Comparison of ENCODE assay signal across 28 mouse cellular contexts in genomic region chr1:132885701-132886100, GRCm38 (mm10). TPM values are rescaled to one million over a fixed set of nuclear protein-coding genes. Genes with fewer than 3 reads are reported as not detected.
DNase-seq lines count a peak whose midpoint lies in the region; ATAC-seq and TF ChIP-seq lines count a peak whose summit lies in the region.
"Had no signal": no experiment of that assay in that cellular context is flagged by ENCODE, and none has a peak within 500 bp of the region (broad histone marks: within the 10 kb centered on the region; RNA-seq: fewer than 3 reads in every experiment).

No protein-coding gene starts in this region.

- no peak for ATAC-seq in forebrain, embryonic 16.5 days
- no peak for ATAC-seq in midbrain, postnatal 0 days (ENCODE audit: low FRiP score)
- ATAC-seq: forebrain, postnatal 0 days; inflammation-experienced regulatory T-cells, adult 6 months; liver, postnatal 0 days; lung, postnatal 0 days had no signal

- no peak overlapping the region; the same call in 1 of the 2 replicates for H3K9ac ChIP-seq in forebrain, embryonic 16.5 days (replicated peaks; ENCODE audit: low read depth, low read length)
- H3K9ac ChIP-seq in midbrain, postnatal 0 days (replicated peaks; ENCODE audit: low read length, poor library complexity, severe bottlenecking) = no peak overlapping the region
- H3K9ac ChIP-seq: forebrain, postnatal 0 days; heart, embryonic 12.5 days; limb, embryonic 12.5 days; liver, postnatal 0 days had no signal

- no peaks in the 10 kb centered on the region for H3K9me3 ChIP-seq in forebrain, embryonic 10.5 days
- H3K9me3 ChIP-seq in forebrain, embryonic 16.5 days (ENCODE audit: control insufficient read depth, low read length) = no peaks in the 10 kb centered on the region
- H3K9me3 ChIP-seq in midbrain, embryonic 10.5 days (replicated peaks) = no peaks in the 10 kb centered on the region
- no peaks in the 10 kb centered on the region for H3K9me3 ChIP-seq in midbrain, postnatal 0 days (ENCODE audit: low read length)
- H3K9me3 ChIP-seq: heart, embryonic 12.5 days; limb, embryonic 12.5 days had no signal

- H3K4me2 ChIP-seq in forebrain, embryonic 16.5 days (ENCODE audit: low read length) = no peak overlapping the region
- no peak overlapping the region for H3K4me2 ChIP-seq in midbrain, postnatal 0 days (ENCODE audit: low read depth, low read length, poor library complexity, severe bottlenecking)
- H3K4me2 ChIP-seq: heart, embryonic 12.5 days; limb, embryonic 12.5 days; liver, embryonic 11.5 days had no signal

- H3K27me3 ChIP-seq in forebrain, embryonic 10.5 days (ENCODE audit: poor library complexity, severe bottlenecking) = peaks cover 50% of the 10 kb centered on the region
- no peaks in the 10 kb centered on the region for H3K27me3 ChIP-seq in forebrain, embryonic 16.5 days (replicated peaks; ENCODE audit: control insufficient read depth, insufficient read depth, low read length)
- H3K27me3 ChIP-seq in midbrain, embryonic 10.5 days (ENCODE audit: low read depth, poor library complexity, severe bottlenecking) = peaks cover 47% of the 10 kb centered on the region
- no peaks in the 10 kb centered on the region for H3K27me3 ChIP-seq in midbrain, postnatal 0 days (ENCODE audit: insufficient read depth, low read length)

- no peak overlapping the region for H3K4me3 ChIP-seq in forebrain, embryonic 10.5 days
- no peak overlapping the region for H3K4me3 ChIP-seq in forebrain, embryonic 16.5 days (replicated peaks; ENCODE audit: low read length)
- no peak overlapping the region for H3K4me3 ChIP-seq in midbrain, embryonic 10.5 days
- H3K4me3 ChIP-seq in midbrain, postnatal 0 days (ENCODE audit: low read depth, low read length) = no peak overlapping the region
- H3K4me3 ChIP-seq: heart, embryonic 12.5 days; limb, embryonic 12.5 days had no signal

- no peaks in the 10 kb centered on the region for H3K36me3 ChIP-seq in forebrain, embryonic 10.5 days (replicated peaks)
- H3K36me3 ChIP-seq in forebrain, embryonic 16.5 days (ENCODE audit: control insufficient read depth, insufficient read depth) = no peaks in the 10 kb centered on the region
- no peaks in the 10 kb centered on the region for H3K36me3 ChIP-seq in midbrain, embryonic 10.5 days
- H3K36me3 ChIP-seq in midbrain, postnatal 0 days (ENCODE audit: insufficient read depth, low read length) = peaks cover 7% of the 10 kb centered on the region; the same call in 1 of the 2 replicates
- H3K36me3 ChIP-seq: heart, embryonic 12.5 days; limb, embryonic 12.5 days had no signal

- DNase-seq in forebrain, embryonic 10.5 days (ENCODE audit: extremely low spot score, low spot score) = no peak
- DNase-seq in midbrain, embryonic 10.5 days (ENCODE audit: low spot score) = no peak
- no peak for DNase-seq in midbrain, postnatal 0 days (ENCODE audit: low spot score)
- DNase-seq in testis, postnatal 10 days (ENCODE audit: low spot score) = peak; percentile 61
- DNase-seq in testis, postnatal 14 days (ENCODE audit: low spot score) = no peak
- DNase-seq in left cerebral cortex, adult 11 months (ENCODE audit: low spot score) = no peak
- DNase-seq: B cell, adult 2 months; cerebellum, adult 11-12 months; forebrain, postnatal 0 days; gastrocnemius, postnatal 14 days; heart, adult 11 months; heart, postnatal 10 days; kidney, adult 18-20 months; liver, postnatal 0 days; right cerebral cortex, postnatal 14 days; thymus, postnatal 14 days had no signal

- H3K4me1 ChIP-seq in forebrain, embryonic 10.5 days = peaks cover 36% of the 10 kb centered on the region
- peaks cover 31% of the 10 kb centered on the region for H3K4me1 ChIP-seq in forebrain, embryonic 16.5 days (replicated peaks; ENCODE audit: control insufficient read depth, insufficient read depth, low read length)
- peaks cover 44% of the 10 kb centered on the region for H3K4me1 ChIP-seq in midbrain, embryonic 10.5 days
- H3K4me1 ChIP-seq in midbrain, postnatal 0 days (ENCODE audit: insufficient read depth, low read length) = peaks cover 17% of the 10 kb centered on the region; the same call in 1 of the 2 replicates

- peak overlapping the region; percentile 48; the same call in 1 of the 2 replicates for H3K27ac ChIP-seq in forebrain, embryonic 10.5 days
- no peak overlapping the region for H3K27ac ChIP-seq in forebrain, embryonic 16.5 days (ENCODE audit: low read length)
- peak overlapping the region; percentile 43; the same call in 1 of the 2 replicates for H3K27ac ChIP-seq in midbrain, embryonic 10.5 days (replicated peaks)
- no peak overlapping the region for H3K27ac ChIP-seq in midbrain, postnatal 0 days (ENCODE audit: low read depth, low read length)
- H3K27ac ChIP-seq: kidney, postnatal 0 days; limb, embryonic 12.5 days; macrophage; stomach, postnatal 0 days had no signal

- TF ChIP-seq CTCF in midbrain, postnatal 0 days (IDR thresholded peaks at IDR 0.05) = no peak

- 51% methylated on average over 4 of the region's 4 CpGs for WGBS in forebrain, embryonic 10.5 days
- WGBS in forebrain, embryonic 16.5 days = 40% methylated on average over 4 of the region's 4 CpGs
- 51% methylated on average over 4 of the region's 4 CpGs for WGBS in midbrain, embryonic 10.5 days
- WGBS in midbrain, postnatal 0 days = 37% methylated on average over 4 of the region's 4 CpGs

RNA-seq across cellular contexts. Expression of gene Lrrn2, which starts 5.6 kb away (rescaled TPM):
- polyA plus RNA-seq in forebrain, embryonic 10.5 days (2016; fragmentation: Nextera tagmentation; extraction: Ambion mirVana) = 5.5 and 6.0 TPM in 2 replicates
- 48.6 and 53.8 TPM in 2 replicates for polyA plus RNA-seq in forebrain, embryonic 16.5 days (2015; fragmentation: Nextera tagmentation; extraction: Ambion mirVana)
- 7.6 and 10.2 TPM in 2 replicates for polyA plus RNA-seq in midbrain, embryonic 10.5 days (2016; fragmentation: Nextera tagmentation; extraction: Ambion mirVana)
- total RNA-seq in midbrain, postnatal 0 days (2014; rRNA removed) = 44.6 and 48.9 TPM in 2 replicates
- 74.4 and 76.6 TPM in 2 replicates for polyA plus RNA-seq in midbrain, postnatal 0 days (2015; fragmentation: Nextera tagmentation; extraction: Ambion mirVana)
- total RNA-seq: CH12.LX; MEL; neutrophil, adult 5-6 weeks had no signal
- polyA plus RNA-seq: liver, postnatal 0 days; macrophage had no signal

Comparison
In these comparisons a context has a peak if more than half of its experiments do, and no peak if none do; other contexts are left out.
1. H3K27ac ChIP-seq: peak in forebrain, embryonic 10.5 days (single experiment) and midbrain, embryonic 10.5 days (single experiment); none in forebrain, embryonic 16.5 days (single experiment) and midbrain, postnatal 0 days (single experiment).